Mouse (Mus musculus) layer of hippocampus, adult 18-20 months (tissue): ENCODE results near the gene Car15. TPM values are rescaled to one million over a fixed set of nuclear protein-coding genes. Genes with fewer than 3 reads are reported as not detected.

Source experiments
- DNase-seq, 2 experiments: peaks; one replicate each; pipeline ENCODE4 v3.0.0; 2022; ENCODE audit warnings: low spot score in 2 of 2
- long read RNA-seq: library from polyadenylated mRNA; stranded (forward); transcript quantifications from one replicate; pipeline ENCODE4 v2.0.0, GENCODE M21; 2021
- total RNA-seq, 2 experiments: library from RNA; stranded (reverse); gene quantifications; 2 replicates each; pipeline ENCODE4 v1.2.3; 2021

Car15 gene
- total RNA-seq = 10 to 100 TPM; 14.6 to 17.0 TPM
- long read RNA-seq, partial matches to known transcripts = 0 of 1 reads
- long read RNA-seq, other reads (novel, unspliced or antisense) = 0 of 1 reads

DNA sequence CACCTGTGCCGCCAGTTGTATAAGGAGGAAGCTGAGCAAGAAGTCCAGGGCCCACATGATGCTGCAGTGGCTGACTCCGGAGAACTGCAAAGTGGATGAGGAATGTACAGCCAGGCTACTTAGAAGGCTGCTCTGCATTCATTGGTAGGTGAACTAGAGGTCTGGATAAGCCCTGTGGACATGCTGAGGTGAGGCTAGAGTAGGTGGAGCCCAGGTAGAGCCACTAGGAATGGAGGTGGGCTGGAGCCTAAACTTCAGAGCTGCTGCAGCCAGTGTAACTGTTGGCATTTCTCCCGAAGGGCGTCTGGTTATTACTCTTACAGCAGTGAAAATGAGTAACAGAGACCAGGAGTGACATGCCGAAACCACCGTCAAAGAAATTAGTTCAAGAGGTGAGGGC is at the start of gene Car15:
Gene Car15 (minus strand): TSS at position 314 of the 400 bp plus-strand sequence.
- DNase-seq = no peak

DNA sequence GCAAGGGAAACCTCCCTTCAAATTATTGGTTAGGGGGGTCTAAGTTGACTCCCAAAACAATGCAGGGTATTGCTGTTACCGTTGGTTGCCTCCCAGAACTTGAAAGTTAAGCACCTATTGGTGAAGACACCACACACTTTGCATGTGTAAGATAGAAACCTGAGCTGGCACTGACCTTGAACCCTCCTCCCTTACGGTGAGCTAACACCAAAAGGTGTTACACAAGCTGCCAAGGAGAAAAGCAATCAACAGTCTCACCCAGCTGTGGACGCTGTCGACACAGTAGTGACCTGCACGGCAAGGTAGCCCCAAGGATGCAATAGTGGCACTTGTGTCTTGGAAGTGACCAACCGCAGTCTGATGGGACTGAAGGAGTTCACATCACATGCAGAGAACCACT is 46.0 kb upstream of the Car15 start:
- DNase-seq = no peak

DNA sequence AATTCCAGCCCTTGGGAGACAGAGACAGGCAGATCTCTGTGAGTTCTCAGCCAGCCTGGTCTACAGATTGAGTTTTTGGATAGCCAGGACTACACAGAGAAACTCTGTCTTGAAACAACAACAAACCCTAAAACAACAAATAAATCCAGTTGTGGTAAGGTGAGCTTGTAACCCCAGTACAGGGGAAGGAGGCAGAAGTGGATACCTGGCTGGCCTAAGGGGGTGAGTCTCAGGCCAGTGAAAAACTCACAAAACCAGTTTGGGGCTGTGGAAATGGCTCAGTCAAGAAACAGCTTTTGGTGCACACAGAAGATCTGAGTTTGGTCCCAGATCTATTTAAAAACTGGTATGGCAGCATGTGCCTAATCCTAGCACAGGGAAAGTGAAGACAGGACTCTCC is 44.0 kb upstream of the Car15 start:
- no peak for DNase-seq

DNA sequence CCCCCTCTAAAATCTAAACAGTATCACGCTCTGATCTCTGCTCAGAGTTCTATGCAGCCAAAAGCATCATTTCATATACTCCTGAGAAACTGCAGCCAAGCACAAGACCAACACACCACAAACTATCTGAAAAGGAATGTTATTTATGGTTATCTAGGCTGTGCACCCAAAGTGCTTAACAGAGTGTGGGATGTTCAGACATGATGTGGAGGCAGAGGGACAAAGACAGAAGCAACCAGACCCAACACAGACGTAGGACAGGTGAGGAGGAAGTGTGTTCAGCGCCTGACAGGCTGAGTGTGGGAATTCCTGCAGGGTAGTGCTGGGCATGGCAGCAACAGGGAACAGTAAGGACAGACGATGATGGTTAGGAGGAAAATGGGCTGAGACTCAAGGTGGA is 41.4 kb upstream of the Car15 start:
- no peak for DNase-seq

DNA sequence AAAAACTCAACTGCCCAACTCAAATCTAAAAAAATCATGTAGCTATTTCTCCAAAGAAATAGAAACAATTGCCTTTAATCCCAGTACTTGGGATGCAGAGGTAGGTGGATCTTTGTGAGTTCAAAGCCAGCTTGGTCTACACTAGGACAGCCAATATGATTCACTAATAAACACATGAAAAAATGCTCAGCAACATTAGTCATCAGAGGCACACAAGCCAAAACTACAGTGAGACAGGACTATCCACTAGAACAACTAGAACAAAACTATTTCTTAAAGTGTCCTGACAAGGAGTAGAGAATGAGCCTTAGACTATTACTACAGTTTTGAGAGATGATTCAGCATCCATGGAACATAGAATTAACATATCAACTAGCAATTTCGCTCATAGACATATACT is 37.9 kb upstream of the Car15 start:
- no peak for DNase-seq

DNA sequence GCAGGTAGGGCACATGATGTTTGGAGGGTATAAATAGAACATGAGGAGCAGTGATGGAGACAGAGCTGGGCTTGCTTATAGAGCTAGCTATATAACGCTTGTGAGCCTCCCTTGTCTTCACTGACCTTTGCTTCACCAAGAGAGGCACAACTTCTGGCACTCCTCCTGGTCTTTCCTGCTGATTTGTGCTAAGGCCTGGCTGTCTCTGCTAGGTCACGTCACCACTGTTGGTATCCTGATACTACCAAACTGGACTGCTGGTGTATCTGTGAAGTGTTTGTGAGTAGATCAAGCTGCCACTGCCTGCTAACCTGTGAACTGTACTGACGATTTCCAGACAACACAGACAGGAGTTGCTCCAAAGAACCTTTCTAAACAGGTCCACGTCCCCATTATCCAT is 37.0 kb upstream of the Car15 start:
- DNase-seq = no peak

DNA sequence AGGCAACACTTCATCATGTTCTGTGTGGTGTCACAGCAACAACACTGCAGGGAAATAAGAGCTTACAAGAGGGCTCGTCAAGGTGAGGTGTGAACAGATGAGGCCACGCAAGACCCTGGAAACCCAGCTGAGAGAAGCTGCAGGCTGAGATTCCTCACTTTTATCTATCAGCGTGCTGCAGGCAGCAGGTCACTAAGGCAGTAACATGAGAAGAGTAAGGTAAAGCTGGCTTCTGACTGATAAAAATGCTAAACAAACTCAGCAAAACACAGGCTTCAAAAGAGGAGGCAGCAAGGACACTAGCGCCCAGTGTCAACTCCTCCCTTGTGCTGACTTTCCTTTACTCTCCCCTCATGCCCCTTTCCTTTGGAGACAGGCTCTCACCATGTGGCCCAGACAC is 34.8 kb upstream of the Car15 start:
- DNase-seq = no peak

DNA sequence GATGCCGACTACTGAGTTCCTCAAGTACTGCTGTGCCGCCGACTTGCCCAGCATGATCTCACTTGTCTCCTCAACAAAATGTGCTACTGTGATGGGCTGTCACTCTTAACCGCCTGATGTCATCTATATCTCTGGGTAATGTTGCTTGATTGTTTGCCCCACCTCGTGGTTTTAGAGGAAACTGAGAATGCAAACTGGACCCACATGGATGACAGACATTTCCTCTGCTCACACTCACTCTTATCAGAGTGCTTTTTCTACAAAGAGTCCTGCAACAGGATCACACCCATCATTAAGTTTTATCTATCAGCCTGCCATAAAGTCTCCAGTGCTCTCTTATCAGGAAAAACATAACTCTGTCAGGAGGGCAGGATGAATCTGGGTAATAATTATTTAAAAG is 33.1 kb upstream of the Car15 start:
- DNase-seq = no peak

DNA sequence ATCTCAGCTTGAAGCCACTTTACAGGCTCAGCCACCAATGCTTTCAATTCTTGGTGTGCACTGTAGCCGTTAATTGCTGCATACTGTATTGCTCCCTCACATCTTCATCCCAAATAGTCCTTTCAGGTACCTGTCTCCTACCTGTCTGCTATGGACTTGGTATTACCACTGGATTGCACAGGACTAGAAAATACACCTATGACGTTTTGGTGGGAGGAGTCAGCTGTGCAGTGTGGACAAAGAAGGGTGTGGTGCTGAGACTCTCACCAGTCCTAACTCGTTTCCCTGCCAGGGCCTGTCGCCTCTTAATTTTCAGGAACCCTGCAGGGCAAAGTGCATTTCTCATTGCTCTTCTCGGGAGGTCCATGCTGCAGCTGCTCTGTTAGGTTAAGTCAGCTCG is 27.6 kb upstream of the Car15 start:
- no peak for DNase-seq

DNA sequence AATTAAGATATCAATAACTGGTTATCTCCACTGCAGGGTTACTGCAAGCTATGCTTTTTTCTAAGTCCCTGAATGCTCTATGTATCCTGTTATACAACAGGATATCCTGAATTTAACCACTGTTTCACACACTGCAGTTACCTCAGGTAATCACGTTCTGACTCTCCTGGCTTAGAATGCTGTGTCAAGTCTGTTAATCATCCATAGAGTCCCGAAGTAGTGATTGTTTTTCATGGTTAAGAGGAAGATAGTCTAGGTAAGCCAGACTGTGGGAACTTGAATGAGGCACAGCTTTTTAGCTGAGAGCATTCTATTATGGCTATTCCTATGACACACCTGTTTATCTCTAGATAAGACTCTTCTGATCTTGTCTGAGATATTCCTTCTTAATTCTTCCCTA is 27.1 kb upstream of the Car15 start:
- no peak for DNase-seq

DNA sequence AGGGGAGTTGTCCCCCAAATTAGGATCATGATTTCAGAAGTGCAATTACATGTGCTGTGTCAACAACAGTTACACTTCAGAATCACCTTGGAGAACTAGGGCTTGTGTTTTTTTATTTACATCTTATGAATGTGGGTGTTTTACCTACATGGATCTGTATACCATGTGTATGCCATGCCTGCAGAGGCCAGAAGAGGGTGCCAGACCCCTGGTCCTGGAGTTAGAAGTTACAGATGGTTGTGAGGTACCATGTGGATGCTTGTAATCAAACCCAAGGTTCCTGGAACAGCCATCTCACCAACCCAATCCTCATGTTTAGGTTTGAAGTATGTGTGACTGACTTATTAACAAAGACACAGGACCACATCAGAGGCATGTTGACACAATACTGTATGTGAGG is 20.4 kb upstream of the Car15 start:
- no peak for DNase-seq

DNA sequence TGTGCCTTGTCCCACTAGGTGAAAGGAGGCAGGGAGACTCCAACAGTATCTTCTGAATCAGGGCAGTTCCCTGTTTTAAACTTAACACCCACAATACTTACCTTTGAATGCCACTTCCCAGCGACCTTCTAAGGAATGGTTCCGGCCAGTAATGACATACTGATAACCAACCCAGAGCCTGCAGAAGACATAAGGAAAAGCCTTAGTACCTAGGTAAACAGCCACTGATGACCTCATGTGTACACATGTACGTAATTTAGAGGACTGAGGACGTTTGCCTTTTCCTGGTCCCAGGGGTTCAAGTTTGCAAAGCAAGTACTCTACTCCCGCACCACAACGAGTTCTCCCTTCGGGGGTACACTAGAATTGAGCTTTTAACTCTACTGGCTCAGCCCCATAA is 19.0 kb upstream of the Car15 start:
- no peak for DNase-seq

DNA sequence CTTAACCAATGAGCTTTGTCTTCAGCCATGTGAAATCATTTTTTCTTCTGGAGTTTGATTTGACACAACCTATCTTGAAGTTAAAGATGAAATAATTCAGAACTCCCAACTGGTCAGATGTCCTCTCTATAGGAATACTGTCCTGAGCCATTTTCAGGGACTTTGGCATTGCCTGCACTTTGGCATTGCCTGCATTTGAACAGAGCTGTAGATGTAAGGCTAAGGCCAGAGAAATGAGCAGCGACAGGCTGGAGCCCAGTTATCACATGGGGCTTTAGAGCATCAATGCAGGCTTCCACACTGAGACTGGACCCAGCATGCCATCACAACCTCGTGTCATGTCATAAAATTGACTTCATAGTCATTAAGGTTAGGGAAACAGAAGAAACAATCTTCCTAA is 15.1 kb upstream of the Car15 start:
- no peak for DNase-seq

DNA sequence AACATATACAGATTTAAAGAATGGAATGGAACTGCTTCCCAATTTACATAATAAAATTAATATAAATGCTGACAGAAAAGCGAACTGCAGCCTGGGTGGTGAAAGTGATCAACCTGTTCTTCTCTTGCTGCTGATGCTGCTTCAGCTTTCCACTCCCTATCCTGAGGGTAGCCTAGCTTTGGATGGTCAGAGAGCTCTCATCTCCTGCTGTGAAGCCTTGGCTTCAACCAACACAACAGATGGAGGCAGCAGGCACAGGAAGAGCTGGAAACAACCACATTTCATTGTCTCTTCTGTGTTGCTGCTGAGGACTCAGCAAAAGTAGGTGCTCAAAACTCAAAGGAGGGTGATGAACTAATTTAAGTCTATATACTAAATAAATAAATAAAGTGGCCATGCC is 13.7 kb upstream of the Car15 start:
- DNase-seq = peak in 1 of 2 experiments; percentile 37

DNA sequence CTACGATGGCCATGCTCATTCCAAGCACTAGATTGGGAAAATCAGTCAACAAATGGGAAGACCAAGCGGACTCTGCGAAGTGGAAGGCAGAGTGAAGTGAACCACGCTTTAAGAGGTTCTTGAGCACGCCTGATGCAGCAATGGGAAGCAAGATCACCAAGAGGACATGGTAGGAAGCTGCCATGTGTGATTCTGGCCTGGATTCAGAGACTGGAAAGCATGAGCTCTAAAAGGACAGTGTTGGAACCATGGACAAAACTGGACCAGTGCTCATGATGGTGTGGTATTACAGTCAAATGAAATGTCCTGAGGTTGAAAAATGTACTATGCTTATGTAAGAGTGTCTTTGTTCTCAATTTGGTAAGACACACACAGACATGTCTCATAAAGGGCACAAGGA is 13.2 kb upstream of the Car15 start:
- DNase-seq = no peak

DNA sequence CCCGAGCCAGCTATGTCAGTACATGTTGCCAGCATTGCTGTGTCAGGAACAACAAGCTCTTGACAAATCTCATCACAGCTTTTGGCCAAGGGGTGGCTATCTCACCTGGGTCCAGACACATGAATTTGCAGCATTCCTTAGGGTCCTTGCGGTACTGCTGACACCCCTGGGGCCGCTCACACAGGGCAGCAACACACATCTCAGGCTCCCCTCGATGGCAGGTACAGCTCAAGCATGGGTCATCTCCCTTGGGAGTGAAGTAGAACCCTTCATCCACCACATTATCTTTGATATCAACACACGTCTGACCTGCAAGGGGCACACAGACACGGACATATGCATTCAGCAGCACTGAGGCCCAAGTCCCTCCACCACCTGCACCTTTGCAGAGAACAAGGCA is 11.3 kb upstream of the Car15 start:
- no peak for DNase-seq

DNA sequence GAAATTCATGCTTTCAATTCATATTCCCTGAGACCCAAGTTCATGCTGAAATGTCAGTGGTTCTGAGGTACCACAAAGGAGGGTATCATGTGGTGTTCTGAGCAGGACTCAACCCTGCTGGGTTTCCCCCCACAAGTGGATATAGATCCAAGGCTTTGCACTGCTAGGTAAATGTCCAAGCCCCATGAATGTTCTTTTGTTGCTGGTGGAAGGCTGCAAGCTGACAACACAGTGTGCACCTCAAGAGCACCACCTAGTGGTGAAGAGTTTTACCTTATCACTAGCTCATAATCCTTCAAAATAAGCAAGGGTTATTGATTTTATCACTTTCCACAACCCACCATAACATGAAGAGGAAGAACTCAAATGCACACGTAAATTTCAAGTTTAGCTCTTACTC is 10.8 kb upstream of the Car15 start:
- DNase-seq = peak in 1 of 2 experiments; percentile 84

DNA sequence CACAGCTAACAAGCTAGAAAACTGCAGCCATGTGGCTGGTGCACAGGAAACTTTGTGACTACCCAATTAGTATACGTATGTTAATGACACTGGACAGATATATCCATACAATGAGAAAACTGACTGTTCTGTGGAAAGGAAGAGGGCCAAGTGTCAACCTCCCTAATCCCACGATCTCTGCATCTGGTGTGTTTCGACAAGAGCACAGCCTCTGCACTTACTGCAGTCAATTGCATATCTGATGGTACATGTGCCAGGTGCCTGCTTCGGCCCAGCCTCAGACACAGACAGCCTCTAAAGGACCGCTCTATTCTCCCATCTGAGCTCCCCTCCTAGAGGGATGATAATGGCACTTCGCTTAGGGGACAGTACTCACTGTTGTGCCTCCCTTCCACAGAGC is 10.3 kb upstream of the Car15 start:
- no peak for DNase-seq

DNA sequence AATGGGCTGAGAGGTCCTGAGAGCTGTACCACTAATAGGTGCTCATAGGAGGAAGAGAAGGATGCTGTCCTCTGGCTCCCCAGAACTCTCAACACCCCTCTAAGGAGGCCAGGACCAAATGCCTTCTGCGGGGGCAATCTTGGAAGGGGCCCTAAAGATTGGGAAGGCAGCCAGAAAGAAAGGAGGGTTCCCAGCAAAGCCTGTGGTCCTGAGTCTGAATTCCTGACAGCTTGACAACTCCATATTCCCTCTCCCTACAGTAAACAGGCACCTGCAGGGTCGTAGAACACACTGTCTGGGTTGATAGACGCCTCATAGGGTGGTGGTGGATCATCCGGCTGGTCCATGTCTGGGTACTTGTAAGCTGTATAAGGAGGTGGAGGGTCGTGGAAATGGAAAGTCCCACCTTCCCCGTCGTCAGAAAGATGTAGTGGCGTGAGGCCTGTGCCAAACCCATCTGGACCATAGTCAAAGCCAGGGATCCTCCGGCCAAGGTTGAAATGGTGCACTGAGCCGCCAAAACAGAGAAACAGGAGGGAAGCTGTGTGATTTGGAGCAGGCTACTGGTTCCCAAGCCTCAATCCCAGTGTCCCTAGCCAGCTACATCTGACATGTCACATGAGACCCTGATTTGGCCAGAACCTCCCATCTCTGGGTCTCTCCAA is 5.7 kb upstream of the Car15 start:
- no peak for DNase-seq

DNA sequence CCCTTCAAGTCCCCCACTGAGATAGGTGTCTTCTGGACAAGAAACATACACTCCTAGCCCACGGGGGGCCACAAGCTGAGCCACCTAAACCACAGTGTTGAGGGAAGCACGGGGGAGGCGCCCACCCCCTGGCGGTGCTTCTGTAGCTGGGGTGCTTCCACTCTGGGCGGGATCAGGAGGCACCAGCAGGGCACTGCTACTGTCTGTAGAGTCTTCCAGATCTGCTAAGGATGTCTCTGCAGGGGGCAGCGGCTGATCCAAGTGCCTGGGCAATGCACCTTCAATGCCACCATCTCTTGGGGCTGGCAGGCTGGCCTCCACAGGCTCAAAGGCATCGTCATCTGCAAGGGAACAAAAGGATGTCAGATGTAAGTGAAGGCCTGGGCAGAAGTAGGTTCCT is 4.3 kb upstream of the Car15 start:
- no peak for DNase-seq

DNA sequence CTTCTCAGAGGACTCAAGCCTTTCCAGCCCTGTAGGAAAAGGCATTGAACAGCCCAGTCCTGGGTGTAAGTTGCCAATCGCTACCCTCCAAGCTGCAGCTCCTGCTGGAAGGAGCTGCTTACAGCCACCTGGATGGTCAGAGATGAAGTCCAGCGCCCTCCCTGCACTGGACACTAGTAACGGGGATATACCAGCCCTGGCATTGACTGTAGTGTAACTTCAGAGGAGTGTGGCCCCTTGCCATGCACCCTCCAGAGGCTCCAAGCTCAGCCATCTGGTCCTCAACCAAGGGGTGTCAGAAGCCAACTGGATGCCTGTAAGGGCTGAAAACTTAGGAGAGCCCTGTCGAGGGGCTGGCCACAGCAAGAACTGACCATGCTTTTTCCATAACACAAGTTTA is 1.8 kb upstream of the Car15 start:
- no peak for DNase-seq

DNA sequence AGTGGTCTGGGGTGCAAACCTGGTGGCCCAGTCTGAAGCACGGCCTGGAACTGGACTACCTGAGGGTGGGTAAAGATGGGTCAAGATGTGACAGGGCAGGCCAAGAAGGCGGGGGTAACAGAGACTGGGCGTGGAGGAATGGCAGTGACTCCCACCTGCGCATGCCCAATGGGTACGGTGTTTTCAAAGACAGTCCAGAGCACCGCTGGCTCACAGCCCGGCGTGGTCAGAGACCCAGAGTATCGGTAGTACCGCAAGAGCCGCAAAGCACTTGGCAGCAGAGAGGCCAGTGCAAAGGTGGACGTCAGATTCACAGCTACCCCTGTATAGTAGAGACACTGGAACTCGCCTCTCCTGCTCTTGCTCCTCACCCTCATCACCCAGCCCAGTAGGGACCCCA is 2.7 kb downstream of the Car15 start:
- DNase-seq = no peak

DNA sequence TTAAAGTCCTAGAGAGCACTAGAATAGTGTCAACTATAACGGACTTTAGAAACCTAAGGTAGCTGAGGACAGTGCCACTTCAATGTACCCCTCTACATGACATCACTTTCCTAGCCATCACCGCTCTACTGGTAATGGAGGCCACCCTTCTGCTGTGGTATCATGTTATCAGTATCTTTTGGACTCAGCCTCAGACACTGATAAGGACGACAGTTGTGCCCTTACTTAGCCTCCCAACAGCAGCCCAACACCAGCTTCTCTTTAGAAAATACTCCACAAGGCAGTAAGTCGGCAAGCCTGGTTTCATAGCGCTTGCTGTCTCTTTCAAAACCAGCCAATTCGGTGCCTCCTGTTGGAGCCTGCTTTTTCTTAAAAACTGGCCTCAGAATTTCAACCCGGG is 3.6 kb downstream of the Car15 start:
- no peak for DNase-seq
